Mouse (Mus musculus): Measurements from ENCODE around the gene Psme4. TPM values are rescaled to one million over a fixed set of nuclear protein-coding genes. Genes with fewer than 3 reads are reported as not detected.

Psme4 gene
- total RNA-seq, 2 experiments from 2014 or later, result 64.5 to 70.9 TPM

Other genes starting within 250 kb of the Psme4 start
- gene Acyp2, start 122.1 kb upstream of the Psme4 start, total RNA-seq (2021), result 10 to 100 TPM; 17.3 to 21.0 TPM
- 1 to 10 TPM; 1.1 to 1.2 TPM for gene Gpr75, start 113.6 kb downstream of the Psme4 start, total RNA-seq (2021)
- 10 to 100 TPM; 15.0 to 18.0 TPM for gene Asb3, start 113.7 kb downstream of the Psme4 start, total RNA-seq (2021)
- 10 to 100 TPM; 78.6 to 84.7 TPM for gene Erlec1, start 182.6 kb downstream of the Psme4 start, total RNA-seq (2021)
- gene Chac2, start 214.6 kb downstream of the Psme4 start, total RNA-seq (2021), result 1 to 10 TPM; 9.0 TPM